Mouse (Mus musculus) hindbrain, embryonic 15.5 days (tissue): ENCODE results near the gene Ndufaf5. TPM values are rescaled to one million over a fixed set of nuclear protein-coding genes. Genes with fewer than 3 reads are reported as not detected.

Source experiments
- ATAC-seq: fragments of 200-750 bp; cut with Nextera tagmentation; 2 replicates; pipeline ENCODE4 v1.8.0; 2017; ENCODE audit warnings: low read depth, moderate number of reproducible peaks, moderate TSS enrichment; ENCODE audit not compliant: low FRiP score
- H3K27ac ChIP-seq: fragments of 300-500 bp; sonication (generic); replicated peaks from 2 replicates; pipeline ENCODE4 v1.5.1; 2015; ENCODE audit warnings: mild to moderate bottlenecking, inconsistent platforms
- H3K27me3 ChIP-seq: fragments of 300-500 bp; sonication (generic); 2 replicates; pipeline ENCODE4 v1.6.1; 2015; ENCODE audit warnings: control low read depth, inconsistent platforms
- H3K36me3 ChIP-seq: fragments of 300-500 bp; sonication (generic); 2 replicates; pipeline ENCODE4 v1.6.1; 2015; ENCODE audit warnings: control low read depth, inconsistent platforms
- H3K4me1 ChIP-seq: fragments of 300-500 bp; sonication (generic); replicated peaks from 2 replicates; pipeline ENCODE4 v1.6.1; 2015; ENCODE audit warnings: control low read depth, inconsistent platforms
- H3K4me2 ChIP-seq: fragments of 300-500 bp; sonication (generic); 2 replicates; pipeline ENCODE4 v1.6.1; 2015; ENCODE audit warnings: moderate library complexity, mild to moderate bottlenecking, inconsistent platforms
- H3K4me3 ChIP-seq: fragments of 300-500 bp; sonication (generic); 2 replicates; pipeline ENCODE4 v1.5.1; 2015; ENCODE audit warnings: mild to moderate bottlenecking, inconsistent platforms
- H3K9ac ChIP-seq: fragments of 300-500 bp; sonication (generic); 2 replicates; pipeline ENCODE4 v1.6.1; 2015; ENCODE audit warnings: inconsistent platforms
- H3K9me3 ChIP-seq: fragments of 300-500 bp; sonication (generic); 2 replicates; pipeline ENCODE4 v1.6.1; 2016; ENCODE audit warnings: control low read depth, inconsistent platforms
- WGBS: fragments of 180-500 bp; shearing (Covaris S2); methylation state at CpG from one replicate; pipeline ENCODE4 v1.1.7; 2015; 5-methylcytosine and 5-hydroxymethylcytosine counted together
- polyA plus RNA-seq: library from polyadenylated mRNA; unstranded; fragments of >200 nt; fragmentation: Nextera tagmentation; extraction: Ambion mirVana; gene quantifications from 2 replicates; pipeline ENCODE4 v1.2.1, GENCODE M21; 2015

Ndufaf5 gene
- polyA plus RNA-seq, 1 experiment from 2014 or later: 56.3 TPM

GRCm38 (mm10) chr2:140214519-140215027 is 44.1 kb downstream of the Ndufaf5 start:
- WGBS: 95% methylated on average over 4 of the region's 4 CpGs
- no peak overlapping the region for H3K4me3 ChIP-seq
- H3K36me3 ChIP-seq: no peaks in the 10 kb centered on the region
- H3K9me3 ChIP-seq: no peaks in the 10 kb centered on the region
- no peak overlapping the region for H3K27ac ChIP-seq
- ATAC-seq: no peak
- H3K9ac ChIP-seq: no peak overlapping the region
- no peaks in the 10 kb centered on the region for H3K4me1 ChIP-seq
- H3K27me3 ChIP-seq: no peaks in the 10 kb centered on the region
- no peak overlapping the region for H3K4me2 ChIP-seq

- H3K9ac ChIP-seq: no peak overlapping the region
- ATAC-seq: no peak
- no peak overlapping the region for H3K27ac ChIP-seq
- no peaks in the 10 kb centered on the region for H3K36me3 ChIP-seq
- H3K27me3 ChIP-seq: no peaks in the 10 kb centered on the region
- no peaks in the 10 kb centered on the region for H3K9me3 ChIP-seq
- no peaks in the 10 kb centered on the region for H3K4me1 ChIP-seq
- H3K4me2 ChIP-seq: no peak overlapping the region
- WGBS: 68% methylated on average over 2 of the region's 2 CpGs
- H3K4me3 ChIP-seq: no peak overlapping the region
Measured at GRCm38 (mm10) chr2:140215415-140215814, 45.0 kb downstream of the Ndufaf5 start.

- no peaks in the 10 kb centered on the region for H3K9me3 ChIP-seq
- H3K4me1 ChIP-seq: no peaks in the 10 kb centered on the region
- no peaks in the 10 kb centered on the region for H3K36me3 ChIP-seq
- H3K27me3 ChIP-seq: no peaks in the 10 kb centered on the region
- no peak overlapping the region for H3K27ac ChIP-seq
- no peak for ATAC-seq
- H3K9ac ChIP-seq: no peak overlapping the region
- no peak overlapping the region for H3K4me2 ChIP-seq
- 81% methylated on average over 1 of the region's 1 CpGs for WGBS
- no peak overlapping the region for H3K4me3 ChIP-seq
Measured at GRCm38 (mm10) chr2:140215965-140216364, 45.5 kb downstream of the Ndufaf5 start.

- 45% methylated on average over 8 of the region's 8 CpGs for WGBS
- Histone ChIP-seq H3K4me3 (no peak overlapping the region), H3K4me1 (no peaks in the 10 kb centered on the region), H3K27me3 (no peaks in the 10 kb centered on the region), H3K9ac (no peak overlapping the region), H3K9me3 (no peaks in the 10 kb centered on the region), H3K27ac (no peak overlapping the region), H3K36me3 (no peaks in the 10 kb centered on the region), H3K4me2 (no peak overlapping the region)
- ATAC-seq: no peak
Measured at GRCm38 (mm10) chr2:140220325-140220724, 49.9 kb downstream of the Ndufaf5 start.

- Histone ChIP-seq H3K4me3 (no peak overlapping the region), H3K27ac (no peak overlapping the region), H3K9ac (no peak overlapping the region), H3K4me2 (no peak overlapping the region), H3K36me3 (no peaks in the 10 kb centered on the region), H3K4me1 (no peaks in the 10 kb centered on the region), H3K9me3 (no peaks in the 10 kb centered on the region), H3K27me3 (no peaks in the 10 kb centered on the region)
- 70% methylated on average over 1 of the region's 1 CpGs for WGBS
- no peak for ATAC-seq
Measured at GRCm38 (mm10) chr2:140230295-140230694, 59.8 kb downstream of the Ndufaf5 start.

GRCm38 (mm10) chr2:140237245-140237644 is 66.8 kb downstream of the Ndufaf5 start:
- Histone ChIP-seq H3K9me3 (no peaks in the 10 kb centered on the region), H3K4me3 (no peak overlapping the region), H3K9ac (no peak overlapping the region), H3K27me3 (no peaks in the 10 kb centered on the region), H3K27ac (no peak overlapping the region), H3K4me2 (0 out of 2 replicates have a peak overlapping the region, but pooled peaks have one; percentile 1), H3K36me3 (no peaks in the 10 kb centered on the region), H3K4me1 (no peaks in the 10 kb centered on the region)
- ATAC-seq: peak; percentile 79; the same call in 1 of the 2 replicates
- WGBS: 53% methylated on average over 6 of the region's 6 CpGs

GRCm38 (mm10) chr2:140242398-140242797 is 71.9 kb downstream of the Ndufaf5 start:
- Histone ChIP-seq H3K4me1 (no peaks in the 10 kb centered on the region), H3K9me3 (no peaks in the 10 kb centered on the region), H3K36me3 (no peaks in the 10 kb centered on the region), H3K9ac (no peak overlapping the region), H3K27me3 (no peaks in the 10 kb centered on the region), H3K27ac (no peak overlapping the region), H3K4me3 (no peak overlapping the region), H3K4me2 (no peak overlapping the region)
- WGBS: 54% methylated on average over 5 of the region's 5 CpGs
- ATAC-seq: no peak

GRCm38 (mm10) chr2:140243105-140243504 is 72.7 kb downstream of the Ndufaf5 start:
- H3K27me3 ChIP-seq: no peaks in the 10 kb centered on the region
- 82% methylated on average over 5 of the region's 5 CpGs for WGBS
- ATAC-seq: no peak

More at GRCm38 (mm10) chr2:140243105-140243504, 72.7 kb downstream of the Ndufaf5 start:
- Histone ChIP-seq H3K9me3 (no peaks in the 10 kb centered on the region), H3K4me3 (no peak overlapping the region), H3K36me3 (no peaks in the 10 kb centered on the region), H3K4me2 (no peak overlapping the region), H3K27ac (no peak overlapping the region), H3K9ac (no peak overlapping the region), H3K4me1 (no peaks in the 10 kb centered on the region)

Other genes with a start within 250 kb of the Ndufaf5 start
- gene Tasp1, start 103.8 kb upstream of the Ndufaf5 start, polyA plus RNA-seq: 19.9 and 20.5 TPM in 2 replicates
- not detected in 2 replicates for gene Gm17374, start 18.6 kb upstream of the Ndufaf5 start, polyA plus RNA-seq
- gene Esf1, start 85 bp upstream of the Ndufaf5 start, polyA plus RNA-seq: 16.8 and 16.9 TPM in 2 replicates
- gene Sel1l2, start 219.1 kb downstream of the Ndufaf5 start, polyA plus RNA-seq: not detected in 2 replicates
- 78.6 and 80.5 TPM in 2 replicates for gene Macrod2, start 224.7 kb downstream of the Ndufaf5 start, polyA plus RNA-seq